Mouse (Mus musculus) adrenal gland, adult 18-20 months (tissue): ENCODE data around the gene Slc22a23. TPM values are rescaled to one million over a fixed set of nuclear protein-coding genes. Genes with fewer than 3 reads are reported as not detected.
"Not testable (repeated sequence)": the region's sequence is repeated elsewhere in the genome, so short reads cannot be mapped to it uniquely, and the experiment has no call there.

Experiments used
- DNase-seq, 2 experiments: peaks; one replicate each; pipeline ENCODE4 v3.0.0; 2021 to 2022; ENCODE audit warnings: low spot score in 2 of 2
- long read RNA-seq, 2 experiments: library from polyadenylated mRNA; stranded (forward); transcript quantifications; one replicate each; pipeline ENCODE4 v2.0.0; 2021
- total RNA-seq, 2 experiments: library from RNA; stranded (reverse); gene quantifications; 1 replicate in 1 of 2; 2 replicates in 1 of 2; pipeline ENCODE4 v1.2.3; 2021

Slc22a23 gene
- total RNA-seq, result 10 to 100 TPM in 1 of 2 experiments, 1 to 10 TPM in 1; 7.1 to 10.3 TPM
- long read RNA-seq, experiment 1, full-length matches to known transcripts, result 10 of 11 reads
- long read RNA-seq, experiment 1, partial matches to known transcripts, result 0 of 11 reads
- long read RNA-seq, experiment 1, other reads (novel, unspliced or antisense), result 1 of 11 reads
- long read RNA-seq, experiment 2, full-length matches to known transcripts, result 2 of 4 reads
- long read RNA-seq, experiment 2, partial matches to known transcripts, result 0 of 4 reads
- long read RNA-seq, experiment 2, other reads (novel, unspliced or antisense), result 2 of 4 reads

GRCm38 (mm10) chr13:34345128-34346085 is at the start of gene Slc22a23:
Gene Slc22a23, minus strand, starts transcription at chr13:34345182.
- DNase-seq, result peak; percentile 72

- DNase-seq, result not testable (repeated sequence)
Measured at GRCm38 (mm10) chr13:34394305-34394704, 49.3 kb upstream of the Slc22a23 start.

- no peak for DNase-seq
Measured at GRCm38 (mm10) chr13:34392376-34392775, 47.4 kb upstream of the Slc22a23 start.

- DNase-seq, result no peak
Measured at GRCm38 (mm10) chr13:34388219-34388618, 43.2 kb upstream of the Slc22a23 start.

- DNase-seq, result no peak
Measured at GRCm38 (mm10) chr13:34383416-34383815, 38.4 kb upstream of the Slc22a23 start.

- no peak for DNase-seq
Measured at GRCm38 (mm10) chr13:34378926-34379325, 33.9 kb upstream of the Slc22a23 start.

GRCm38 (mm10) chr13:34375145-34375544 is 30.2 kb upstream of the Slc22a23 start:
- no peak for DNase-seq

- no peak for DNase-seq
Measured at GRCm38 (mm10) chr13:34372870-34373478, 28.0 kb upstream of the Slc22a23 start.

- no peak for DNase-seq
Measured at GRCm38 (mm10) chr13:34371951-34372869, 27.2 kb upstream of the Slc22a23 start.

GRCm38 (mm10) chr13:34370281-34370825 is 25.4 kb upstream of the Slc22a23 start:
- DNase-seq, result no peak

- no peak for DNase-seq
Measured at GRCm38 (mm10) chr13:34365226-34365625, 20.2 kb upstream of the Slc22a23 start.

- no peak for DNase-seq
Measured at GRCm38 (mm10) chr13:34355656-34356055, 10.7 kb upstream of the Slc22a23 start.

GRCm38 (mm10) chr13:34354830-34355624 is 10.0 kb upstream of the Slc22a23 start:
- DNase-seq, result no peak

- DNase-seq, result no peak
Measured at GRCm38 (mm10) chr13:34353241-34353640, 8.3 kb upstream of the Slc22a23 start.

GRCm38 (mm10) chr13:34351437-34351836 is 6.5 kb upstream of the Slc22a23 start:
- no peak for DNase-seq

GRCm38 (mm10) chr13:34347960-34348889 is 3.2 kb upstream of the Slc22a23 start:
- DNase-seq, result no peak

GRCm38 (mm10) chr13:34346748-34347147 is 1.8 kb upstream of the Slc22a23 start:
- no peak for DNase-seq

- no peak for DNase-seq
Measured at GRCm38 (mm10) chr13:34346238-34346637, 1.3 kb upstream of the Slc22a23 start.
